Mouse (Mus musculus) heart, adult 8-10 months (tissue): ENCODE results near the gene Nat8. TPM values are rescaled to one million over a fixed set of nuclear protein-coding genes. Genes with fewer than 3 reads are reported as not detected.
"Not testable (repeated sequence)": the region's sequence is repeated elsewhere in the genome, so short reads cannot be mapped to it uniquely, and the experiment has no call there.

Experiments used
- DNase-seq: peaks from one replicate; pipeline ENCODE4 v3.0.0; 2022; ENCODE audit warnings: low spot score
- total RNA-seq, 4 experiments: library from RNA; stranded (reverse); gene quantifications; 2 replicates each; pipeline ENCODE4 v1.2.4; 2022

Nat8 gene
- not detected for total RNA-seq

DNA sequence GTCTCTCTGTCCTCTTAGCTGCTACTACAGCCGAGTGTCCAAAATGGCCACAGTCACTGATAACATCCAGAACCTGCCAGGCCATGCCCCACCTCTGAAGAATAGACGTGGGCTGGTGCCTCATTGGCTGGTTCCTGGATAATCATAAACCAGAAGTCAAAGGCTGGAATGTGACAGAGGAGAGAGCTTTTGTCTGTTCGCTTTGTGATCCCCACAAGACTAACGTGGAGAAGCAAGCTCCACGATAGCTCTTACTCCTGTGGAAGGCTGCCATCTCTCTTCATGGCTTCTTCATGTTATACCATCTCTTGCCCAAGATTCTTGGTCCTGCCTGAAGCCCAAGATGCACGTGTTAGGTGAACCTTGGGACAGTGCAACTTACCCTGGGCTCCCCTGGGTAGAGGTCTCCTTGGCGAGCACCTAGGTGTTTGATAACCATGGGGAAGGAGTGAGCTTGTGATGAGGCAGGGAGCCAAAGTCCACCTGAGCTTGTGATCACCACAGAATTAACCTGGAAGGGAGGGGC, at the start of gene Nat8:
TSS of gene Nat8 (minus strand) at position 287 of the 526 bp plus-strand sequence.
- DNase-seq, result no peak

GRCm38 (mm10) chr6:85869006-85869405, 37.1 kb upstream of the Nat8 start, which contains the start of gene Nat8f2:
Gene Nat8f2, minus strand, starts transcription at chr6:85869158.
- DNase-seq, result not testable (repeated sequence)

GRCm38 (mm10) chr6:85867726-85868690, 36.1 kb upstream of the Nat8 start:
- DNase-seq, result no peak

GRCm38 (mm10) chr6:85866995-85867394, 35.1 kb upstream of the Nat8 start:
- not testable (repeated sequence) for DNase-seq

GRCm38 (mm10) chr6:85866166-85866565, 34.3 kb upstream of the Nat8 start:
- DNase-seq, result not testable (repeated sequence)

DNA sequence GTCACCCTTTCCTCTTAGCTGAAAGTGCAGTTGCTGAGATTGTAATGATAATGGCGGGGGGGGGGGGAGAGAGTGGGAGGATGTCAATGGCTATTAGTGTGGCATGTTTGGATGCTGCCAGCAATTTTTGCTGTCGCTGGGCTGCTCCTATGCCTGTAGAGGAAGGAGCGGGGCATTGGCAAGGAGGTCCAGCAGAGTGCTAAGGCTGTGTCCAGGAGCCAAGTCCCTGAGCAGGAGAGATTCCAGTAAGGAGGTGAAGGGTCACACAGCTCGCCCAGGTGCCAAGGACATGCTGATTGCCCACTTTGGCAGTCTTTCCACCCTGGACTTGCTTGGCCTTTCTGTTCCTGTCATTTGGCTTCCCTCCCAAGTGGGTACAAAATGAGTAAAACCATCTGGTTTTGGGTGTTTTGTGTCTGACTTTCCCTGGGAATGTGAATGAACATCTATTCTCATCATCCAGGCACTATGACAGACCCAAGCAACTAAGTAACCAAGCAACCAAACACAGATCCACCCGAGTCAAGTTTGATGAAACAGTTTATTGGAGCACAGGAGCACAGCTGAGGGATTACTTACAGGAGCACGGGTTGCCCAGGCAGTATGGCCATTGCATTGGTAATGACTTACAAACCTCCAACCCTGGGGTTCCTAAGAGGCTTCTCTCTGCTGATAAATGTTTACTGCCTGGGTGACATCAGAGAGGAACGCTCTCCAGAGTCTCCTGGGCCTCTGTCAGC, 33.2 kb upstream of the Nat8 start:
- not testable (repeated sequence) for DNase-seq

- no peak for DNase-seq
Measured at GRCm38 (mm10) chr6:85863840-85864239, 32.0 kb upstream of the Nat8 start.

- no peak for DNase-seq
Measured at GRCm38 (mm10) chr6:85863136-85863535, 31.3 kb upstream of the Nat8 start.

GRCm38 (mm10) chr6:85862565-85862964, 30.7 kb upstream of the Nat8 start:
- DNase-seq, result no peak

GRCm38 (mm10) chr6:85861247-85861646, 29.4 kb upstream of the Nat8 start:
- DNase-seq, result no peak

DNA sequence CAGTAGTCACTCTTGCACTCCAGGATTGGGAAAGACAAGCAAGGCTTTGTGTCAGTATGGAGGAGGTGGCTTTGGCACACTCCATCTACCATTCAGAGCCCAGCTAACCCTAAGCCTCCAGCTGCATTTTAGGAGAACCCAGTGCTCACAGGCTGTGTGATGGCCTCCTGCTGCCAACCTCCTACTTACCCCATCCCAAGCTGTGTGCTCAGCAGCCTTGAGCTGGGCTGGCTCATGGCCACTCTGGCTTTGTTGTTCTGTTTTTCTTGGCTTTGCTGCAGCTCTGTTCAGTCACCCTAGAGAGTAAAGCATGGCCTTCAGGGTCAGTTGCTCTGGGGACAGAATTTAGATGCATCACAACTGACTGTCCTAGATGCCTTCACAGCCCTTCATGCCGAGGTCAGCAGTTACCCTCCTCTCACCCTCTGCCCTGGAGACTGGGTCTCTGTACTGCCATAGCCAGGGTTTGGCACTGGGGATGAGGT, 24.4 kb upstream of the Nat8 start:
- peak; percentile 52 for DNase-seq

- DNase-seq, result no peak
Measured at GRCm38 (mm10) chr6:85853481-85853880, 21.6 kb upstream of the Nat8 start.

GRCm38 (mm10) chr6:85851062-85851773, 19.3 kb upstream of the Nat8 start:
- no peak for DNase-seq

DNA sequence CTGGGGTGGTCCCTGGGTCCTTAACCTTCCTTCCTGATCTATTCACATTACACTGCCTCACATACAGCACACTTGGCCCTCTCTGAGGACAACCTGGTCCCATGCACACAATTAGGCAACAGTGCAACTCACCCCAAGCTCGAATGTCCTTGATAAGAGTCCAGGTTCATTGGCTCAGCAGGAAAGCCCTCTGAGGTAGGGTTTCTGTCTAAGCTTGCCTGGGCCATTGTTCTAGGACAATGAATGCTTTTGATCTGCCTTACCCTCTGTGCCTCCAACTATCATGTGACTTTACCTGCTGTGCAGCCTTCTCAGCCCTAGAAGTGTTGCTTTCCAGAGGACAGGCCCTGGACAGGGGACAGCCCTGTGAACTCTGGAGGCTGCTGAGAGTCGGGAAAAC, 17.4 kb upstream of the Nat8 start:
- DNase-seq, result no peak

GRCm38 (mm10) chr6:85848140-85848539, 16.3 kb upstream of the Nat8 start:
- DNase-seq, result no peak

DNA sequence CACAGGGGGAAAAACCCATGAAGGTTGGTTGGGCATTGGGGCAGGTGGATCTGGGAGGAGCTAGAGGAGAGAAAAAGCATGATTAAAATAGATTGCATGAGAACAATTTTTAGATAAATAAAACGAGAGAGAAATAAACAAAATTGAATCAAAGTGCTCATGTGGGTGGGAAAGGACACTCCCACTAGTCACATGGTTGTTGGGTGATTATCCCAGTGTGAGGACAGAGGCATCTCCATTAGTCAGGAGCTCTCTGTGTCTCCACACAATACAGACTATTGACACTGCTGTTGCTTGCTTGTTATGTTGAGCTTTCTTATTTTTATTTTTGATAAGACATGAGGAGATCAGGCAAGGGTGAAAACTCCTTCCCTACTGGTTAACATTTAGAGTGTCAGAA, 15.0 kb upstream of the Nat8 start:
- DNase-seq, result no peak

DNA sequence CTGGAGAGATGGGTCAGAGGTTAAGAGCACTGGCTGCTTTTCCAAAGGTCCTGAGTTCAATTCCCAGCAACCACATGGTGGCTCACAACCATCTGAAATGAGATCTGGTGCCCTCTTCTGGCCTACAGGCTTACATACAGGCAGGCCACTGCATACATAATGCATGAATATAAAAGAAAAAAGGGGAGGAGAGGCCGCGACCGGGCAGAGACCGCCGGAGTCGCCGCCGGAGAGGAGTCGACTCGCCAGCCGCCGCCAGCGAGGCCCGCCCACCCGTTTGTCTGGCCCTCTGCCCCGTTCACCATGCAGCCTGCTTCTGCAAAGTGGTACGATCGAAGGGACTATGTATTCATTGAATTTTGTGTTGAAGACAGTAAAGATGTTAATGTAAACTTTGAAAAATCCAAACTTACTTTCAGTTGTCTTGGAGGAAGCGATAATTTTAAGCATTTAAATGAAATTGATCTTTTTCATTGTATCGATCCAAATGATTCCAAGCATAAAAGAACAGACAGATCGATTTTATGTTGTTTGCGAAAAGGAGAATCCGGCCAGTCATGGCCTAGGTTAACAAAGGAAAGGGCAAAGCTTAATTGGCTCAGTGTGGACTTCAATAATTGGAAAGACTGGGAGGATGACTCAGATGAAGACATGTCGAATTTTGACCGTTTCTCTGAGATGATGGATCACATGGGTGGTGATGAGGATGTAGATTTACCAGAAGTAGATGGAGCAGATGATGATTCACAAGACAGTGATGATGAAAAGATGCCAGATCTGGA, 12.0 kb upstream of the Nat8 start:
- not testable (repeated sequence) for DNase-seq

DNA sequence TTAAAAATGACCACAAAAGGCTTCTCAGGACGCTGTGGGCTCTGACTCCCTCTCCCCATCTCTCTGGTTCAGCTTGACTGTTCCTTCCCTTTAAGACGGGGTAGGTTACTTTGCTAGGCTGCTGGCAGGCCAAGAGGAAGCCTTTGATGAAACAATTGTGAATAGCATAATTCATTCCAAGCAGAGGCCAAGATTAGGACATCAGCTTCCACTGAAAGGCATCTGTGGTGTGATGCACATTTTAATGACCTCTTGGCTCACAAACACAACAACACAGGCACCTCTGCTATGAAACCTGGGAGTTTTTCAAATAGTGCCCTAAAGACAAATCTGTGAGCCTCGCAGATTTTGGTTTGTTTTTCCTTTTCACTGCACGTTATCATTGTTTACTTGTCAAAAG, 8.1 kb upstream of the Nat8 start:
- DNase-seq, result no peak

GRCm38 (mm10) chr6:85838674-85839073, 6.8 kb upstream of the Nat8 start:
- no peak for DNase-seq

DNA sequence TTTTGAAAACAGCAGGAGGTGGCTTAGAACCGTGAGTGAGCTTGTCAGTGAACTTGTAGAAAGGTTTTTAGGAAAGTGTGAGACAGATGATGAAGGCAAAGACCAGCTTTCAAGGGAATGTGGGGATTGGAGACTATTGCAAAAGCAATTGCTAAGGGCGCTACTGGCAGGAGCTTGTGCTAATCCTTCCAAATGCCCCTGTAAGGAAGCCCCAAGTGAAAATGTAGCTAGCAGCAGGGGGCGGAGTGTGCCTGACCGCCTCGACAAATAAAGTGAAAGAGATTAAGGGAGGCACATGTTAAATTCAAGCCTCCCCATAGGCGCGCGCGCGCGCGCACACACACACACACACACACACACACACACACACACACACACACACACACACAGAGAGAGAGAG, 5.4 kb upstream of the Nat8 start:
- not testable (repeated sequence) for DNase-seq

GRCm38 (mm10) chr6:85836827-85837226, 4.9 kb upstream of the Nat8 start:
- DNase-seq, result peak; percentile 47
